Mouse (Mus musculus): Measurements from ENCODE around the gene Zfp691.

Gene Zfp691

DNA sequence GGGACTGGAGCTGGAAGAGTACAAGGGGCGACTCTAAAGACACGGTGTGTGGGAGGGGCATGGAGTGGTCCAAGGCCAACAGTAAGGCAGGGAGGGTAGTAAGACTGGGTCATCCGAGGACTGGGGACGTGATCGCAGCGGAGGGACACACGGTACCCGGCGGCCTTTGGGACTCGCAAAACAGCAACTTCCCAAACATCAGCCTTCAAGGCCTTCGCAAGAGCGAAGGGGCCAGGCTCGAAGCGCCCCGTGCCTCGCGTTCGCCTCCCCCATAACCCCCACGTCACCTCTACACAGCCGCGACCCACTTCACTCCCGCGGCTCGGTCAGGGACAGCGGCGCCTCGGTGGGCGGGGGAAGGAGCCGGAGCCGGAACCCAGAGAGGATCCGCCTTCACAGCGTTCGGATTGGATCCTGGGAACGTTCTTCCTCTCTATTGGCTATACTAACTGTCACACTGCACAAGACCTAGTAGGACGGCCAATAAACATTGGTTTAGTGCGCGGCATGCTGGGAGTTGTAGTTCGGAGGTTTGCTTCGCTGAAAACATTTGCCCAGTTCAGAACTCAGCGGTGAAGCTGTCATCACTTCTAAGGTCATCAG is at the start of gene Zfp691:
Zfp691 (minus strand) TSS at position 345 of the 603 bp plus-strand sequence.
- in situ Hi-C loops (cut with MboI, MseI): no loop called here

DNA sequence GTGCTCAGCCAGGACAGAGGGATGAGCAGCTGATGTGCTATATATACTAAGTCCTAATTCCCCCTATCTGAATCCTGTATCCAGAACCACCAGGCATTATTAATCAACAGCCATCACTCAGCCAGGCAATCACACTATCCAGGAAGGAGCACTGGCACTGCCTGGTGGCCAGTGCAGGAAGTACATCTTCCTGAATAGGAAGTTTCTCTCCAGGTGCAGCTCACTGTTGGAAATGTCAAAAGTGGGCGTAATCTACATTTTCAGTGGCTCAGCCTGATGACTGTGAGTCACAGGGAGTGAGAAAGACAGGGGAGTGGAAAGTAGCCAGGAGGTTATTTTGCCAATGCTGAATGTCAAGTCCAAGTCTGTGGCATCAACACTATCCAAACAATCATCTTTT is 49.7 kb upstream of the Zfp691 start:
- in situ Hi-C loops (cut with MboI, MseI): no loop called here

DNA sequence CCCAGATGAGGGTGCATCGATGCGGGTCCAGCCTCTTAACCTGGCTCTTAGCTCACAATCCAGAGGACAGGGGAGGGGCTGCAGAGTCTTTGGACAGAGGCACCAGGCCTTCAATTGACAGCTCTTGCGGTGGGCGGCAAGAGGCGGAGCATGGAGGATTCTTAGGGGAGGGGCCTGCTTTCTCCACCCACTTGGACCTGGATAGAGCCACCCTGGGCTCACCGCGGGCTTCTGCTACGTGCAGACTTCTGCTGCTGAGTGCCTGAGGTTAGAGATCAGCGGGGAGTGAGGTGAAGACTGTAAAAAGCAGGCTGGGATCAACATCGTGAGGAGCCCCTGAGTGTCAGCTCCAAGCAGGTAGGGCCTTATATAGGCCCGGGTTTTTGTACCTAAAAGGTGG is 44.2 kb upstream of the Zfp691 start, which contains the start of gene Tmem269:
Tmem269 (minus strand) TSS at position 49 of the 400 bp plus-strand sequence.
- in situ Hi-C loops (cut with MboI, MseI): no loop called here

DNA sequence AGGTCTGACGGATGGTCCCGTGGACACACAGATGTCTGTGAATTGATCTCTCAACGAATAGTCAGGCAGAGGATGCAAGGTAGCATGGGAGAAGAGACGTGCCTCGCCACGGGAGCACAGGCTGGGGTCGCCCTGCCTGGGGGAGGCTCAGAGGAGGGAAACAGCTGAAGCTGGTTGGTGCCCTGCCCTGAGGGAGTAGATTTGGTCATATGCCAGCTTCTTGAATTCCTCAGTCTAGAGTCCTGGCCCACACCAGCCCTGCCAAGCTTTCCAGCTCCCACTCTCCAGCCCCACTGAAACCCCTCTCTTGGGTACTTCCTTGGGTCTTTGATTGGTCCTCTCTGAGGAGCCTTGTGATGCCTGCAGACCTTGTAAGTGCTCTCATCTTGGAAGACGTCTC is 42.7 kb upstream of the Zfp691 start:
- in situ Hi-C loops (cut with MboI, MseI): no loop called here

DNA sequence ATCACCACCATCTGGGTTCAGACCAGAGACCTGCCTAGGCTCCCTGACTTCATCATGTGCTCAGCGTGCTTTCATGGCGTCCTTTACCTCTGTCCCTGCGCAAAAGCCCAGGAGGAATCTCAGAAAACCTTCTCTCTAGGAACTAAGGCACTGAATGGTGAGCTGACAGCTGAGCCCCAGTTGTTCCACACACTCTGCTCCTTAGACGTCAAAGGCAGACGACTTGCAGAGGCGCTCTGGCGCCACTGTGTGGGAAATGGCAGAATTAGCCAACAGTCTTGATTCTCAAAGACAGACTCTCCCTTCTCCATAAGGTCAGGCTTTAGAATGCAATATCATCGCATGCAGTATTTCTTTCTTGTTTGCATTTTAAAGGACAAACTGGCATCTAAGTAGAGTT is 30.7 kb upstream of the Zfp691 start:
- in situ Hi-C loops (cut with MboI, MseI): no loop called here

DNA sequence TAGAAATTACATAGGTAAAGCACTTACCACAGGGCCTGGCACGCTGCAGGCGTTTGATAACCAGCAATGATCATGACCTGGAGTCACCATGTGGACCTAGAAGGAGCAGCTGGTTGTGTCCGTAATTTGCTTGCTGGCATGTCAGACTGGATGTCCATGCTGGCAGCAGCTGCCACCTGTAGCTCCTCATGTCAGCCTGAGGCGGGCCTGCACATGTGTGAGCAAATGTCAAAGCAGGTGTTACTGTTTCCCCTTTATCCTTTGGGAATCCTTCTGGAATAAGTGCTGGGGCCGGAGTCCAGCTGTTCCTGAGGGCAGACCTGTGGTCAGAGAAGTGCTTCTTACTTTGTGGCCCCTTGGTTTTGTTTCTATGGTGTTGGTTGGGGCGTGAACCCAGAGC is 24.1 kb upstream of the Zfp691 start:
- in situ Hi-C loops (cut with MboI, MseI): no loop called here

DNA sequence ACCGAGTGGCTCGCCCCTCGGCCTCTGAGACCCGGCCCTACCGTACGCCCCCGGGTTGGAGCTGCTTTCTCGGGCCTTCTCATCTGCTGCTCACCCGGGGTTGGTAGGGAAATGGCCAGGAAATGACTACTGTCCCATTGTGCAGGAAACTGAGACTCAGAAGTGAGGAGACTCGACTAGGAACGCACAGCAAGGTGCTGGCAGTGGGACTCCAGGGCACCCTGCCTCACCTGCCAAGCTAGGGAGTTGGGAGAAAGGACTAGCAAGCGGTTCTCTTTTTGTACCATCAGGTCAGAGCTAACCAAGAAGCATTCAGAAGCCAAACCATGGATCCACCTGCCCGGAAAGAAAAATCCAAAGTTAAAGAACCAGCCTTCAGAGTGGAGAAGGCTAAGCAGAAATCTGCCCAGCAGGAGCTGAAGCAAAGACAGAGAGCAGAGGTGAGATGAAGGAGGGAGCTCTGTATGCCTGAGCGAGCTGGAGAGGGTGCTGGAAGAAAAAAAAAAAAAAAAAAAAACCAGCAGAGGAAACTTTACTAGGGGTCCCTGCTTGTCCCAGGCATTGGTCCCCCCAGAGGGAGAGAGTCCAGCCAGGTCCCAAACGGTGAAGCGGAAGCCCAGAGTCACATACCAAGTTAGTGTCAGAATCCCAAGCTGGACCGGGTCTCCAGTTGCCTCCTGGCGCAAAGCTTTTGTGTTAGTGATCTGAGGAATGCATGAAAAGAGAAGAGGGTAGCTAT is 21.8 kb upstream of the Zfp691 start:
- in situ Hi-C loops (cut with MboI, MseI): no loop called here

DNA sequence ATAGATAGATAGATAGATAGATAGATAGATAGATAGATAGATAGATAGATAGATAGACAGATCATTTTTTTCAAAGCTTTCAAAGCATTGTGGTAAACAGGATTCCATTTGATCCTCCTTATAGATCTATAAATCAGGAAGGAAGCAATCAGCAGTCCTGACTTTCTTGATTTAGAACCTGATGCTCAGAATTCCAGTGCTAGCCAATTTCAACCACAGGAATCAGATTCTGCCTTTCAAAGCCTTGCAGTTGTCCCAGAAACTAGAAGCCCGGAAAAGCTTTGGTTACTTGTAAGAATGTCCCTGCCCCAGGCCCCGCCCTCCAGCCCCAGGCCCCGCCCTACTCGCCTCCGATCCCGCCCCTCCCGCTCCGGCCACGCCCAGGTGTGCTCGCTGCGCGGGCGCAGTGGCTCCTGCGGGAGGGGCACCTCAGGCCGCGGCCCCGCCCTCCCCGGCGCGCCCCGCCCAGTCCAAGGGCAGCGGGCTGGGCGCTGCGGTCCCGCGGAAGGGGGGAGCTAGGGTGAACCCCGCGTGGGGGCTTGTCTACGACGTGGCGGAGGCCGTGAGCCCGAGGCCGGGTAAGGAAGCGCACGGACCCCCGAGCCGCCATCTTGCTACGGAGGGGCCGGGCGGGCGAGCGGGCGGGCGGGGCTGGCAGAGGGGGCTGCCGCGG is 21.1 kb upstream of the Zfp691 start, which contains the start of gene Svbp:
Svbp (plus strand) TSS at position 398 of the 673 bp plus-strand sequence.
- in situ Hi-C loops (cut with MboI, MseI): no loop called here

DNA sequence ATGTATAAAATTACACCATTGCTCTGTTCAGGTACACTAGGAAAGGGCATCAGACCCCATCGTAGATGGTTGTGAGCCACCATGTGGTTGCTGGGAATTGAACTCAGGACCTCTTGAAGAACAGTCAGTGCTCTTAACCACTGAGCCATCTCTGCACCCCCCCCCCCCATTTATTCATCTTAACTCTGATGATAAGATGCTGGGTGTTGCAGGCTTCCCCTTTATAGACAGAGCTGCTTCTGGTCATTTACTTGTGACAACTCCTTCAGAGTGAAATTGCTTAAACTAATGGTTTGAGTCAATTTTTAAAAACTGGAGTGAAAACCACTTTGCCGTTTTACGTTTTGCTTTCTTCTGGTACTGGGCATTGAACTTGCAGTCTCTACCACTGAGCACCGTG is 18.8 kb upstream of the Zfp691 start:
- in situ Hi-C loops (cut with MboI, MseI): no loop called here

DNA sequence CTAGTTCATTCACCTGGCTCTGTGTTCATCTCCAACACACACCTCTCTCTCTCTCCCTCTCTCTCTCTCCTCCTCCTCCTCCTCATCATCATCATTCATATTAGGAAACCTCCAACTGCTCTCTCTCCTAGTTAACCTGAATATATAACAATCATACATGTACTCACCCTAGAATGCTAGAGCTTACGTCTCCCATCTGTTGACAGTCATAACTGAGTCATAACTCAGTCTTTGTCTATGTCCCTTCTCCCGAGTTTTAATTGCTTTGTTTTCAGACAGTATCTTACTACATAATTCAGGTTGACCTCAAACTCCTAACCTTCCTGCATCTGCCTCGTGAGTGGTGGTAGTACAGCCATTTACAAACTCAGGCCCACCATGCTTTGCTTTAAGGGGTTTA is 17.3 kb upstream of the Zfp691 start:
- in situ Hi-C loops (cut with MboI, MseI): no loop called here

DNA sequence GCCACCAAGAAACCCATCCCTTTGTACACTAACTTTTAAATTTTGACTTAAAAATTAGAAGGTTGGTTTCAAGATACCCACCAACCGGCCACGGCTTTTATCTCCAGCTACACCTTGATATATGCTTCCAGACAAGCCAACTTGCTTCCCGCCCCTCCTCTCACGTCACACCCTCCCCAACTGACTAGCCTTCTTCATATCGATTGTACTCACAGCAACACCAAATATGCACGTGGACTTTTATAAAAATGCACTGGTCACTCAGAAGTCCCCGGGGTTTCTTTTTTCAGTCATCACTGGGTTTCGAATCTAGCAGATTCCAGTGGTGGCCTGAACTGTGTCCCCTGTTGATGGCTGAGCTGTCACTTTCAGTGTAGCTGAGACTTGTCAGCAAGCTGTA is 16.6 kb upstream of the Zfp691 start:
- in situ Hi-C loops (cut with MboI, MseI): no loop called here

DNA sequence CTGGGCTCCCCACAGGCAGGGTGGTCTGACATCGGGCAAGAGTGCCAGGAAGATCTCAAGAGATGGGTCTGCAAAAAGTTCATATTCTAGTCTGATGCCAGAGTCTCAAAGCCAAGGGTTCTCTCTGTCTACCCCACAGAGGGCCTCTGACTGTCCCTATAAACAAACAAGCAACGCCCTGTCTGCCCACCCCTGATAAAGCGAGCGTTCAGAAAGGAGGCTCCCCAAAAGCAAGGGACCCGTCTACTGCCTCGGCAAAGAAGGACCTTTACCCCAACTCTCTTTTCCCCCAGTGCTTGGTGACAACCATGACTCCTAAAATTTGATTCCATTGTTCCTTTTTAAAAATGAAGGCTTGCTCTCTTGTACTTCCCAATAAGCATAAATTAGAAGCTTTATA is 15.9 kb upstream of the Zfp691 start, which contains the start of gene Ermap:
Ermap (minus strand) TSS at position 148 of the 400 bp plus-strand sequence.
- in situ Hi-C loops (cut with MboI, MseI): no loop called here

DNA sequence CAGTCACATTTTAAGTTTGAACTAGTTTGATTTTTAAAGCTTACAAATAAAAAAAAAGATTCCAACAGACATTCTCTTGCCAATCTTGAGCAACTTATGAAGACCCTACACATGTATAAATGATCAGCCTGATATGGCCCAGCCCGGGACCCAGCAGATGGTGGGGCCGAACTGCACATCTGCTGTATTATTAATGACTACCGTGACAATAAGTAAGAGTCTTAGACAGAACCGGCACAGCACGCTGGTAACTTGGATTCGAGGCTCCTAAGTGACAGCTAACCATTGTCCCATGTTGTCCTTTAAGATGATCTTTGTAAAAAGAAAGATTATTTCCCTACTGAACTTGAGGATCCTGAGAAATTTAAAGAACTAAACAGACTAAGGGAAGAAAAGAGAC is 15.4 kb upstream of the Zfp691 start:
- in situ Hi-C loops (cut with MboI, MseI): no loop called here

DNA sequence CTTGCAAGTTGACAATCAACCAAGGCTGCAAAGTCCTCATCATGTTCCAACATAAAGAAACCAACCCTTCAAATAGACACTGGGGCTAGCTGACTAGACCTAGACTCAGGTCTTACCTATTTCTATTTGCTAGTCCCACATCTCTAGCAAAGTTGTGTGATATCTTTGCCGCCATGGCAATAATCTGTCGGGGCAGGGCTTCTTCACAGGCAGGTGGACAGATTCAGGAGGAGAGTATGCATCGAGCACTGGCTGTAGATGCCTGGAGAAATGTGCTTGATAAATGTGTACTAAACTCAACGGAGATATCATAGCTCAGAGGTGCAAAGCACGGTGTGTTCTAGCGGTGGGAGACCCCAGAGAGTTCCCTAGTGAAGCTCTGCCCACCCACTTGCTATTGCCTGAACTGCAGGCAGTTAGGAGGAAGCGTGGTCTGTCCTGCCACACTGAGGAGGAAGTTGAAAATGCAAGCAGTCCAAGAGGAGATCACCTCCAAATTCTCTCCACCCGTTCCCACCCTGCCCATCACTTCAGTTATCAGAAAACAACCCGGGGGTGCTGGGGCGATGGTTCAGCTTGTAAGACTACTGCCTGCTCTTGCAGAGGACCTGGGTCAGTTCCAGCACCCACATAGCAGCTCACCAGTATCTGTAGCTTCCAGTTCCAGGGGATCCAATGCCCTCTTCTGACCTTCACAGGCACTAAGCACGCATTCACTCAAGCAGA is 14.2 kb upstream of the Zfp691 start:
- in situ Hi-C loops (cut with MboI, MseI): no loop called here

DNA sequence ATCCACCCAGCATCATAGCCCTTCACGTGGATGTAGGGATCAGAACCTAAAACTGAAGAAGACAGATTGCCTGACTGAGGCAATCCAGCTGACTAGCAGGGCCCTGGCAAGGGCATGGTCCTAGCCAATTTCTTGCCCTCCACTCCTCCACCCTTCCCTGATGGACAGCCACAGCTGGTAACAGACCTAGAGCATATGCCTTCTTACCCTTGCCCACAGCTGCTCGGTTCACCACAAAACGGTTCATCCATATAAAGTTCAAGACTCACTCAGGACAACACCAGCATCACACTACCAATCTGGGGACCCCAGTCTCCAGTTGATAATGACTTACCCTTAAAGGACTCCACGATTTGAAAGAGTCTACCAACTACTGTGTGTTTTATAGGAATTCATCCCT is 11.8 kb upstream of the Zfp691 start:
- in situ Hi-C loops (cut with MboI, MseI): no loop called here

DNA sequence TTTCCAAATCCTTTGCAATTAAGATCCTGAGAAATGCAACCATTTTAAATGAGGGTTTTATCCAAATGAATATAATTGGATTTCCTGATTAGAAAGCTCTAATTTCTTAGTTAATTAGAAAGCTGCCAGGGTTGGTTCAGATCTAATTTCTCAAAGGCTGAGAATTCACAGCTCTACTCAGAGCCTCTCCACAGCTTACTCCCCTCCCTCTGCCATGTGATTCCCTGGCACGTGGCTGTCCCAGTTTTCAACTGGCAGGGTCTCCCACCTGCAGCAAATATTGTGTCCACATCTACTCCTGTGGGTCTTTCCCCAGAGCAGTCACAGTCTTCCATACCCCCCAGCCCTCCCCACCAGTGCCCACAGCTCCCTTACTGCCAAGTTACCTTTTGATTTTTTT is 9.5 kb upstream of the Zfp691 start:
- in situ Hi-C loops (cut with MboI, MseI): no loop called here

DNA sequence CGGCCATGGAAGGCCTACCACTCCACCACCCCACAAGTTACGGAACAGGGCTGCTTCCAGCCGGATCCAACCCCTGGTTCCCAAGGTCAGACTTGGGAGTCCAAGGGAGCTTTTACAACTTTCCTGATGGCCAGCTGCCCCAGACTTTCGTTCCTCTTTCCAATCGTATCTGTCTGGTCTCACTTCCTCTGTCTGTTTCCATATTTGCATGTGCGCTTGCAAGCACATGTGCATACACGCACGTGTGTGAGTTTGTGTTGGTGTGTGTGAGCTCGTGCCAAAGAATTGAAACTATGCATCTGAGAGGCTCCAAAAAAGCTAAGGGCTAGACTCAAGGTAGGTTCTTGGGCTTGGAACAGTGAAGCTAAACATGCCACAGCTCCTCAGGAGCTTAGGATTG is 7.5 kb upstream of the Zfp691 start:
- in situ Hi-C loops (cut with MboI, MseI): no loop called here

DNA sequence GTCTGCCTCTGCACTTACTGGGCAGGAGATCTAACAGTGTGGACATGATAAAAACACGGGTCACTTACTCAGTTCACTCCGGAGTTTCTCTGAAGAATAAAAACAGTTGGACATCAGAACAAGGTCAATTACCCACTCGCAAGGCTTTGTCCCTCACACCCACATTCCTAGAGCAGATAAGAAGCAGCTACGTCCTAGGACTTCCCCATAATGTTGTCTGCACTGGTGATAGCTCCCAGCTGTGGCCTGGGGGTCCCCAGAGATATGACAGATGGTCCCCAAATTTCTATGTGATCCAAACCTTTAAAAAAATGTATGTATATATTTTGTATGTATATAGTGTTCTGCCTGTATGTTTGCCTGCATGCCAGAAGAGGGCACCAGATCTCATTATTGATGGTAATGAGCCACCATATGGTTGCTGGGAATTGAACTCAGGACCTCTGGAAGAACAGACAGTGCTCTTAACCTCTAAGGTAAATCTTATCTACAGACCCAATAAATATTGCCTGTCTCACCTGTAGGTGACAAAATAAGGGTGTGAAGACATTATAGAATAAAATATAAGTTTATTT is 6.2 kb upstream of the Zfp691 start:
- in situ Hi-C loops (cut with MboI, MseI): no loop called here

DNA sequence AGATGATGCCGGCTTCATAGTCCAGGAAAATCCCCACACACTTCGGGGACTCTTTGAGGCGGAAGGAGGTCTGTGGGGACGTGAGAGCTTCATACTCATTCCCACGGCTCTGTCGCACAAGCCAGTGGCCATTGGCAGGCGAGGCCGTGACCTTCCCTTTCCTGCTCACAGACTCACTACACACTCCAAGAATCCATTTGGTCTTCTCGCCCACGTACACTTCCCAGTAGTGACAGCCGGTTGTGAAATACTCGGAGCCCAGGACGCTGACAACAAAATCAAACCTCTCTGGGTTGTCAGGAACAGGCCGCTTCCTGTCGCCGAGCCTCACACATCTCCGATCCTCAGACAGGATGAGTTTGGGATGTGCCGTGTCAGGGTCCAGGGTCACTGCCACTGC is 4.3 kb upstream of the Zfp691 start:
- in situ Hi-C loops (cut with MboI, MseI): no loop called here

DNA sequence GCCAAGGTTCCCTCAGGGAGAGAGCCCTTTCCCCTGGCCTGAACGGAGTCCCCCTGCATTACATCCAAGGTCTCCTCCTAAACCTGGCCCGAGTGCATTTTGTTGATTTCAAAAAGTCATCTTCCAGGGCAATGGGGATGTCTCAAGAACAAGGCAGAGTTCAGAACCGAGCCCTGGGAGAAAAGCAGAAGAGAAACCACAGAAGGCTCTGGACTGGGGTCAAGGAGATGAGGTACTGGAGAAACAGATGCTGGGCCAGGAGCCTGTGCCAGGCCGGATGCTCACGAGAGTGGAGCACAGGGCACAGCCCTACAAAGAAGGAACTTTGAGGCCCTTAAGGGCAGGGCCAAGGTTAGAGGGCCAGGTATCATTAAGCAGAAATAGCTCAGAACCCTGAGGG is 3.7 kb upstream of the Zfp691 start:
- in situ Hi-C loops (cut with MboI, MseI): no loop called here

DNA sequence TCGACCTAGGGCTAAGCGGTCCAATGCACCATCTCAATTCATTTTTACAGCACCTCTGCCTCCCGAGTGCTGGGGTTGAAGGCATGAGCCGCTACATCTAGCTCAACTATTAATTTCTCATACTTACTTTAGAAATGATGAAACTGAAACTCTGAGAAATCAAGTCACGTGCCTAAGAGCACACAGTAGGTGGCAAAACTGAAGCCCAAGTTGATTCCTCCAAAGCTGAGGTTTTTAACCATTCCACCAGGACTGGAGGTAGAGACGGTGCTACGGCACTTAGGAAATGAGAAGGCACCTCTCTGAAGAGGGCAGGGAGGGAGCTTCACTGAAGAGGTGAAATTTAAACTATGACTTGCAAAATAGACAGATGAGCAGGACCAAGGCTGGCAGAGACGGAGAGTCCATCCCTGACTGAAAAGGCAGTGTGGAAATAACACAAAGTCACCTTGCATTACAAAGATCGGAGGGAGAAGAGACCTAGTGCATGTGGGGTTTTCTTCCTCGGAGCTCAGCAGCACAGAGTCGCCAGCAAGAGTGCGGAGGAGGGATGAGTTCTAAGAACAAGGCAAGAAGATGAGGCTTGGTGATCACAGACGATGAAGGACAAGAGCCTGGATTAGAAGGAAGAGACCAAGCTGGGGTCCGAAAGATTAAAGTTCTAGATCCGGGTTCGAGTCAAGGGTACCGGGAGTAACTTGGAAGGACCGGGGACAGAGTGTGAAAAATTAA is 910 bp downstream of the Zfp691 start:
- in situ Hi-C loops (cut with MboI, MseI): no loop called here

All from regulatory T cell (primary cell).